Mouse (Mus musculus) stomach, postnatal 0 days (tissue): ENCODE results near the gene Cyp4f15.

Experiments
- CTCF ChIP-seq: IDR thresholded peaks from 2 replicates; pipeline ENCODE4 v1.5.1; 2016; ENCODE audit warnings: antibody characterized with exemption, low read depth, mild to moderate bottlenecking, moderate library complexity
- EP300 ChIP-seq: optimal IDR thresholded peaks from 2 replicates; pipeline ENCODE3; 2016; ENCODE audit warnings: antibody characterized with exemption

GRCm38 (mm10) chr17:32636341-32636740 is 49.1 kb upstream of the Cyp4f15 start:
- TF ChIP-seq CTCF, result peak; percentile 17; the same call in 1 of the 2 replicates
- no peak for TF ChIP-seq EP300
